Mouse (Mus musculus) liver, adult 2 months (tissue): ENCODE measurements around the gene Ccdc136.

ENCODE experiments used
- CTCF ChIP-seq: fragments of 200-500 bp; IDR thresholded peaks from 2 replicates; pipeline ENCODE4 v1.5.1; 2011; ENCODE audit warnings: low read depth, low read length, control low read depth
- POLR2A ChIP-seq: fragments of 200-500 bp; IDR thresholded peaks from 2 replicates; pipeline ENCODE4 v1.6.1; 2011; ENCODE audit warnings: low read length, control low read depth; ENCODE audit not compliant: insufficient read depth; ENCODE audit errors: extremely low read depth

- TF ChIP-seq CTCF: no peak
- TF ChIP-seq POLR2A: no peak
Measured at GRCm38 (mm10) chr6:29347189-29347588, 48.9 kb upstream of the Ccdc136 start.
